Mouse (Mus musculus) limb, embryonic 11.5 days (tissue): Measurements from ENCODE around the gene Anapc13. TPM values are rescaled to one million over a fixed set of nuclear protein-coding genes. Genes with fewer than 3 reads are reported as not detected.
A peak's percentile ranks its signal among the peaks of the same experiment; 100 is the strongest.

Experiments
- ATAC-seq: fragments of 200-750 bp; cut with Nextera tagmentation; 2 replicates; pipeline ENCODE4 v1.8.0; 2017; ENCODE audit warnings: low read depth; ENCODE audit not compliant: insufficient number of reproducible peaks, low FRiP score, low TSS enrichment
- DNase-seq: peaks from one replicate; pipeline ENCODE4 v3.0.0-alpha.2; 2015; ENCODE audit warnings: low spot score
- H3K27ac ChIP-seq: fragments of 300-500 bp; sonication (generic); replicated peaks from 2 replicates; pipeline ENCODE4 v1.5.1; 2014; ENCODE audit warnings: low read depth, mild to moderate bottlenecking, low read length
- H3K27me3 ChIP-seq: fragments of 300-500 bp; sonication (generic); 2 replicates; pipeline ENCODE4 v1.6.1; 2014; ENCODE audit warnings: mild to moderate bottlenecking, low read length, mixed read lengths; ENCODE audit not compliant: control insufficient read depth, insufficient read depth
- H3K36me3 ChIP-seq: fragments of 300-500 bp; sonication (generic); 2 replicates; pipeline ENCODE4 v1.6.1; 2014; ENCODE audit warnings: mild to moderate bottlenecking, low read length, moderate library complexity, mixed read lengths; ENCODE audit not compliant: control insufficient read depth, insufficient read depth
- H3K4me1 ChIP-seq: fragments of 300-500 bp; sonication (generic); 2 replicates; pipeline ENCODE4 v1.6.1; 2014; ENCODE audit warnings: low read length, mixed read lengths; ENCODE audit not compliant: control insufficient read depth, insufficient read depth
- H3K4me2 ChIP-seq: fragments of 300-500 bp; sonication (generic); 2 replicates; pipeline ENCODE4 v1.6.1; 2014; ENCODE audit warnings: low read depth, mild to moderate bottlenecking, moderate library complexity; ENCODE audit not compliant: severe bottlenecking
- H3K4me3 ChIP-seq: fragments of 300-500 bp; sonication (generic); 2 replicates; pipeline ENCODE4 v1.5.1; 2014; ENCODE audit warnings: low read depth, low read length
- H3K9ac ChIP-seq: fragments of 300-500 bp; sonication (generic); 2 replicates; pipeline ENCODE4 v1.6.1; 2014; ENCODE audit warnings: mild to moderate bottlenecking, low read length
- H3K9me3 ChIP-seq: fragments of 300-500 bp; sonication (generic); 2 replicates; pipeline ENCODE4 v1.6.1; 2016; ENCODE audit warnings: low read length; ENCODE audit not compliant: control insufficient read depth
- WGBS: fragments of 180-500 bp; shearing (Covaris S2); extraction: QIAGEN DNeasy Blood & Tissue Kit; methylation state at CpG from one replicate; pipeline ENCODE4 v1.1.7; 2014; 5-methylcytosine and 5-hydroxymethylcytosine counted together
- polyA plus RNA-seq: library from polyadenylated mRNA; unstranded; fragments of >200 nt; fragmentation: Nextera tagmentation; extraction: Ambion mirVana; gene quantifications from 2 replicates; pipeline ENCODE4 v1.2.1, GENCODE M21; 2014

Gene Anapc13
- polyA plus RNA-seq, 1 experiment from 2014 or later = 180 TPM

DNA sequence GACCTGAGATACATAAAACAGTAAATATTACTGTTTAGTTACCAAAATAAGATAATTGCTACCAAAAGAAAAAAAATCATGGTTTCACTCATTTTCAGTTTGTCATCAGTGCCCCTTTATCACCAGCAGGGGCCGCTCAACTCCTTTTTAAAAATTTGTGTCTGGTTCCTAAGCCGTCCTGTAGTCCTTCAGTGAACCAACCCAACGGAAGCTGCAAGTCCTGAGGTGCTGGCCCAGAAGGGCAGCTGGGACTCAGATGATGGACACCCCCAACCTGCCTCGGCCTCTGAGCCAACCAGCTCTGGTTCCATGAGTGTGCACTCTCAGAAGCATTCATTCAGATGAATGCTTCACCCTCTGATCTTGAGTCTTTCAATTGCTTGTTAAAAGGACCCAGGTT lies 10.5 kb downstream of the Anapc13 start:
- ATAC-seq = no peak

GRCm38 (mm10) chr9:102637115-102637514 lies 11.0 kb downstream of the Anapc13 start:
- H3K9me3 ChIP-seq = no peaks in the 10 kb centered on the region
- 60% methylated on average over 4 of the region's 4 CpGs for WGBS
- H3K27ac ChIP-seq = no peak overlapping the region
- ATAC-seq (no peak), DNase-seq (no peak)
- H3K27me3 ChIP-seq = no peaks in the 10 kb centered on the region
- no peak overlapping the region for H3K4me2 ChIP-seq
- no peak overlapping the region for H3K9ac ChIP-seq
- H3K4me1 ChIP-seq = 0 out of 2 replicates have a peak, but pooled peaks cover under 1% of the 10 kb centered on the region
- 0 out of 2 replicates have a peak, but pooled peaks cover 3% of the 10 kb centered on the region for H3K36me3 ChIP-seq
- H3K4me3 ChIP-seq = no peak overlapping the region

More for the DNA sequence above, 10.5 kb downstream of the Anapc13 start:
- no peak overlapping the region for H3K4me2 ChIP-seq
- no peak overlapping the region for H3K4me3 ChIP-seq
- no peaks in the 10 kb centered on the region for H3K9me3 ChIP-seq
- H3K9ac ChIP-seq = no peak overlapping the region
- WGBS = 8% methylated on average over 4 of the region's 4 CpGs
- DNase-seq = peak; percentile 76
- 0 out of 2 replicates have a peak, but pooled peaks cover 3% of the 10 kb centered on the region for H3K36me3 ChIP-seq
- no peaks in the 10 kb centered on the region for H3K4me1 ChIP-seq
- H3K27ac ChIP-seq = no peak overlapping the region
- no peaks in the 10 kb centered on the region for H3K27me3 ChIP-seq

DNA sequence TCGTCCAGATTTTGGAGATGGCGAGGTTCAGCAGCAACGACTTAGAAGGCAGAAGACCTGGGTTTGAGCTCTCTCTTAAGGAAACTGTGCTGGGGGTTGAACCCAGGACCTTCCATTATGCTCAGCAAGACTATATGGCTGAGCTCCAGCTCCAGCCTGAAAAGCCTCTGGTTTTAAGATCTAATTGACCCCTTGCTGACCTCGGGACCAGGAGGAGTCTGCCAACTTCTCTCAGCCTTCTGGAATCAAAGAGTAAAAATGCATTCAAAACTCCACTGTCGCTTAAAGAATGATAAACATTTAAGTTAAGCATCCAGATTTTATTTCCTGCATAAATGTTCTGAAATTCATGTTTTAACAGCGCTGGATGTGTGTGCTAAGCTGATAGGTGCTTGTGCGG lies 12.9 kb downstream of the Anapc13 start:
- ATAC-seq (no peak), DNase-seq (no peak)
- Histone ChIP-seq H3K27me3 (no peaks in the 10 kb centered on the region), H3K36me3 (0 out of 2 replicates have a peak, but pooled peaks cover 3% of the 10 kb centered on the region), H3K4me1 (peaks cover 18% of the 10 kb centered on the region), H3K9ac (no peak overlapping the region), H3K27ac (no peak overlapping the region), H3K4me2 (no peak overlapping the region), H3K9me3 (no peaks in the 10 kb centered on the region), H3K4me3 (no peak overlapping the region)
- WGBS = 70% methylated on average over 7 of the region's 7 CpGs

DNA sequence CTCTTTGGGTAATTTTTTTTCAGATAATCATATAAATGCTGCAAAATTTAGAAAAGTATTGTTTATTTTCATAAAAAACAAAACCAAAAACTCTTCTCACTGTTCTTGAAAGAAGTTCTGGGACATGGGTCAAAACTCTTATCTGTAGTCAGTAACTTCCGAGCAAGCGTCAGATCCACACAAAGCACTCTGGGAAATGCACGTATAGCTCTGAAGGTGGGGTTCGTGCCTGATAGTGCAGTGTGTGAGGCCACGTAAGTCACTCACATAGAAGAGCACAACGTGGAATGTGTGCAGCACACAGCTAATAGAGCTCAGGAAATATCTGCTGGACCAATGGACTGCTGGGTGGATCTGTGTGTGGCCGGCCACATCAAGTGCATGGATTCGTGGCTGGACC lies 13.4 kb downstream of the Anapc13 start:
- H3K9me3 ChIP-seq = no peaks in the 10 kb centered on the region
- H3K4me2 ChIP-seq = no peak overlapping the region
- H3K9ac ChIP-seq = no peak overlapping the region
- H3K36me3 ChIP-seq = no peaks in the 10 kb centered on the region
- no peak overlapping the region for H3K27ac ChIP-seq
- no peak for ATAC-seq
- H3K4me3 ChIP-seq = no peak overlapping the region
- DNase-seq = no peak
- H3K27me3 ChIP-seq = no peaks in the 10 kb centered on the region
- 89% methylated on average over 8 of the region's 8 CpGs for WGBS
- peaks cover 22% of the 10 kb centered on the region for H3K4me1 ChIP-seq

DNA sequence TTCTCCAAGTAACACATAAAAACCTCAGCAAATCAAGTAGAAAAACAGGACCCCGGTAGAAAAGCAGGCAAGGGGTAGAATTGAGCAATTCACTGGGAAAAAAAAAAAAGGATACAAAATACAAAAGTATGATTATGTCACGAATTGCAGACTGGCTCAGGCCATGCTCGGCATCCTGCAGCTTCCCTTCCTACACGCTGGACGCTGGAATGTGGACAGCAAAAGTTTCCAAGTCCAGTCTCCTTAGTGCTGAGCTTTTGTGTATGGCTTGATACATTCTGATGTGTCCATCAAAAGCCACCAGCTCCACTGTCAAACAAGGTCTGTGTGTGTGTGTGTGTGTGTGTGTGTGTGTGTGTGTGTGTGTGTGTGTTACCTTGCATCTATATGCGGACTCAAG lies 15.4 kb downstream of the Anapc13 start:
- H3K4me1 ChIP-seq = peaks cover 33% of the 10 kb centered on the region
- no peak overlapping the region for H3K4me2 ChIP-seq
- no peak for ATAC-seq
- H3K9ac ChIP-seq = no peak overlapping the region
- H3K36me3 ChIP-seq = no peaks in the 10 kb centered on the region
- no peaks in the 10 kb centered on the region for H3K27me3 ChIP-seq
- no peak overlapping the region for H3K4me3 ChIP-seq
- DNase-seq = no peak
- H3K9me3 ChIP-seq = no peaks in the 10 kb centered on the region
- H3K27ac ChIP-seq = no peak overlapping the region
- 91% methylated on average over 6 of the region's 6 CpGs for WGBS

GRCm38 (mm10) chr9:102643071-102643485 lies 17.0 kb downstream of the Anapc13 start:
- H3K4me2 ChIP-seq = peak overlapping the region; percentile 43
- H3K36me3 ChIP-seq = no peaks in the 10 kb centered on the region
- no peaks in the 10 kb centered on the region for H3K27me3 ChIP-seq
- no peaks in the 10 kb centered on the region for H3K9me3 ChIP-seq
- H3K4me1 ChIP-seq = peaks cover 33% of the 10 kb centered on the region
- no peak for DNase-seq
- ATAC-seq = peak; percentile 50; the same call in 1 of the 2 replicates
- peak overlapping the region; percentile 5 for H3K9ac ChIP-seq
- no peak overlapping the region for H3K4me3 ChIP-seq
- peak overlapping the region; percentile 97 for H3K27ac ChIP-seq
- WGBS = 14% methylated on average over 8 of the region's 8 CpGs

- peaks cover 33% of the 10 kb centered on the region for H3K4me1 ChIP-seq
- H3K9ac ChIP-seq = peak overlapping the region; percentile 55
Measured at GRCm38 (mm10) chr9:102643486-102644101, 17.5 kb downstream of the Anapc13 start.

DNA sequence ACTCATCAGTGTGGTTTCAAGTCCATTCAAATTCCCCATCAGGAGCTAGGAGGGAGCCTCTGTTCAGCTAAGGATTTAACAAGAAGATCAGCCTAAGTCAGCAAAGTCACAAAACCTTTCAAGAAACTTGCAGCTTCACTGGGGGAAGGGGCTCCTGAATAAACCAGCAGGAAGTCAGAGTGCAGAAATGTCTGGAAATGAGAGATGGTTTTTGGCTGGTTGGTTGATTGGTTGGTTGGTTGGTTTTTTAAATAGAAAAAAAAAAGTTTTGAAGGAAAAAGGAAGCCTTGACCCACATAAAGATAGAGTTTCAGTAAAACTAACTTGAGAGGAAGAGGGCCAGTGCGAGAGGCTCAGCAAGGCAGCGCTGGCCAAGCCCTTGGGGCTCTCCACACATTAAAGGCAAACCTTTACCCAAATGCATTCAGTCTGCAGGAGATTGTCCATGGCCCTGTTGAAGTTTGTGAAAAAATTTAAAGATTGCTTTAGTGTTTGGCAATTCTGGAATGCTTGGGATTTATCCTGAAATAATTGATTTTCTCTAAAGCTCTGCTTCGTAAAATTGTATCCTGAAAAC lies 19.1 kb downstream of the Anapc13 start:
- H3K36me3 ChIP-seq = no peaks in the 10 kb centered on the region
- ATAC-seq (no peak), DNase-seq (no peak)
- no peaks in the 10 kb centered on the region for H3K9me3 ChIP-seq
- no peaks in the 10 kb centered on the region for H3K27me3 ChIP-seq
- no peak overlapping the region for H3K4me3 ChIP-seq
- WGBS = 72% methylated on average over 3 of the region's 3 CpGs
- H3K4me1 ChIP-seq = peaks cover 33% of the 10 kb centered on the region
- H3K4me2 ChIP-seq = no peak overlapping the region
- H3K27ac ChIP-seq = no peak overlapping the region
- no peak overlapping the region for H3K9ac ChIP-seq

More at GRCm38 (mm10) chr9:102643486-102644101, 17.5 kb downstream of the Anapc13 start:
- Histone ChIP-seq H3K27ac (peak overlapping the region; percentile 97), H3K4me3 (peak overlapping the region; percentile 12), H3K36me3 (no peaks in the 10 kb centered on the region), H3K27me3 (no peaks in the 10 kb centered on the region), H3K9me3 (no peaks in the 10 kb centered on the region), H3K4me2 (peak overlapping the region; percentile 43)
- ATAC-seq = peak; percentile 83
- under 1% methylated on average over 10 of the region's 10 CpGs for WGBS
- peak; percentile 83 for DNase-seq
